Mouse (Mus musculus) adrenal gland, postnatal 14 days (tissue): Measurements from ENCODE around the gene Zwilch. TPM values are rescaled to one million over a fixed set of nuclear protein-coding genes. Genes with fewer than 3 reads are reported as not detected.
"Not testable (repeated sequence)": the region's sequence is repeated elsewhere in the genome, so short reads cannot be mapped to it uniquely, and the experiment has no call there.

ENCODE experiments used
- DNase-seq: peaks from one replicate; pipeline ENCODE4 v3.0.0; 2021; ENCODE audit warnings: mixed read lengths
- total RNA-seq: library from RNA; stranded (reverse); gene quantifications from 2 replicates; pipeline ENCODE4 v1.2.3, GENCODE M21; 2021

The Zwilch gene
- total RNA-seq, 1 experiment from 2014 or later: 7.0 TPM

DNA sequence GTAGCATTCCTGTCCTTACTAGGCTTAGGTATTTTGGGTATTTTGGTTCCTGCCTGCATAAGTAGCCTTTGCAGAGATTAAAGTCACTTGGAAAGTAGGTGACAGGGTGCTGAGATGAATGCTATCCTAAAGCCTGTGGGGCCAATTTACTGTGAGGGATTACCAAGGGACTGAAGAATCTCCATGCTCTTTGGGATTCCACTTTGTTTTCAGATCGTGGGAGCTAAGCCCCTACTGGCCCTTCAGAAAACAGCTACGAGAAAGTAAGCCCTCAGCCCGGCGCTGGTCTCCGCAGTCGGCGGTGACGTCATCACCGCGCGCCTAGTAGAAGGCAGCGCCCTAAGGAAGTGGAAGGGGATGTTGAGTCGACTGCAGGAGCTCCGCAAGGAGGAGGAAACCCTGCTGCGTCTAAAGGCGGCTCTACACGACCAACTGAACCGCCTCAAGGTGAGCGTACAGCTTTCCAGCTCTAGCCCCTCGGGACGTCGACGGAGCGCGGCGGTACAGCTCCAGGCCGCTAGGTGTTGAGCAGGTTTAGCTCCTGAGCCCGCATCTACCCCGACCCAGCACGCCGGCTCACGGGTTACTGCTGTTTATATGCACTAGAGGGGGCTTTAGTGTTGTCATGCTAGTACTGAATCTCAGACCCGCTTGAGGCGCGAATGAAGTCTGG, 6.2 kb upstream of the Zwilch start, which contains the start of gene Snapc5:
Snapc5 (plus strand) TSS at position 301 of the 673 bp plus-strand sequence.
- DNase-seq: peak; percentile 93

GRCm38 (mm10) chr9:64178610-64178973, 5.7 kb upstream of the Zwilch start:
- DNase-seq: no peak

DNA sequence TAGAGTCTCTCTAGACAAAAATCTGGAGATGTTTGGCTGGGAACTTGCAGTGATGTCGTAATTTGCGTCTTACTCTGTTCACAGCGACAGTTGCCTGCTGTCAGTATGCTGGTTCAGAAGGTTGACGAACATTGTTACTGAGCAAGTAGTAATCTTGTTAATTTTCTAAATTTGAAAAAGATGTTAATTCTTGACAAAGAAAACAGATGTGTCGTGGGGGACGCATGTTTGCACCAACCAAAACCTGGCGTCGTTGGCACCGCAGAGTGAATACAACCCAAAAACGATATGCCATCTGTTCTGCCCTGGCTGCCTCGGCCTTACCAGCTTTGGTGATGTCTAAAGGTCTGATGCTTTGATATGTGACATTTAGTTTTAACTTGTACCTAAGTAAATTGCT, 2.5 kb upstream of the Zwilch start:
- DNase-seq: no peak

GRCm38 (mm10) chr9:64174766-64175165, 1.9 kb upstream of the Zwilch start:
- DNase-seq: no peak

DNA sequence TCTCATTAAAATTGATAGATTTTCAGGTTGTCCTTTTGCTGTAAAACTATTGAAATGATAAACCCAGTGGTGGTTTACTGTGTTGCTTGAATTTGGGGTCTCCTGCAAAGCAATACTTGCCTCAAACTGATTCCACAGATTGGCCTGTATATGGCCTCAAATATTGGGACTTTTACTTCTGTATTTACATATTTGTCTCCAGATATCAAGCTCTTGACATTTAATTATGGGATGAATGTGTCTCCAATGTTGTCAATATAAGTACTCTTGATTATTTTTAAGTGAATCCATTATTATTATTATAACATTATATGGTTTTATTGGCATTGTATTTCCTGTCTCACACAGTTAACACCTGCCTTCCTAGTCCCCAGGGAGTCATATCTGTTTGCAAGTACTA, 1.4 kb upstream of the Zwilch start:
- no peak for DNase-seq

- no peak for DNase-seq
These were observed 839 bp upstream of the Zwilch start for GRCm38 (mm10) chr9:64173666-64174220.

- no peak for DNase-seq
These were observed 624 bp downstream of the Zwilch start for GRCm38 (mm10) chr9:64172145-64172815.

DNA sequence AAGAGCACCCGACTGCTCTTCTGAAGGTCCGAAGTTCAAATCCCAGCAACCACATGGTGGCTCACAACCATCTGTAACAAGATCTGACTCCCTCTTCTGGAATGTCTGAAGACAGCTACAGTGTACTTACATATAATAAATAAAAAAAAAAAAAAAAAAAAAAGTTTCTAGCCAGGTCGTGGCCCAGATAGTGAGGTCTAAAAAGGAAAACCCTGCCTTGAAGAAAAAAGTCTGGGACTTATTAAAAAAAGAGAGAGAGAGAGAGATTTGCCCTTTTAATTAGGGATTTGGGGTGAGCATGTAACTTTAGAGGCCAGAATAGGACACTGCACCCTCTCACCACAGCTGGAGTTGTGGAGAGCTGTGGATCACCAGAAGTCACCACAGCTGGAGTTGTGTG, 2.9 kb downstream of the Zwilch start:
- not testable (repeated sequence) for DNase-seq

DNA sequence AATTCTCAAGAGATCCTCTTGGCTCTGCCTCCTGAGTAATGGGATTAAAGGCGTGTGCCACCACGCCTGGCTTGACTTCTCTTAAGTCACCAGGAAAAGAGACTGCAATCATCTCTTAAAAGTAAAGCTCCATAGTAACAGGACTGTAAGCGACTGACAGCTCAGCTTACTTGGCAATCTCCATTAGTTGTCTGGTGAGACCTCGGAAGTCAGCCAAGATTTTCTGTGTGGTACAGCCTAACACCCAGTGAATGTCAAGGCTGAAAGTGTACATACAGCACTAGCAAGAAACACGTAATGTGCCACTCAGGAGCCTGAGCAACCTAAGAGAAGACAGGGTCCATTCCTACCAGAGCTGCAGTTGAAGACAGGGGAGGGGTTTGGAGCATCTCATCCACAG, 12.4 kb downstream of the Zwilch start:
- peak; percentile 63 for DNase-seq

GRCm38 (mm10) chr9:64156641-64157040, 16.3 kb downstream of the Zwilch start:
- no peak for DNase-seq

- DNase-seq: no peak
These were observed 33.0 kb downstream of the Zwilch start for GRCm38 (mm10) chr9:64139879-64140278.

DNA sequence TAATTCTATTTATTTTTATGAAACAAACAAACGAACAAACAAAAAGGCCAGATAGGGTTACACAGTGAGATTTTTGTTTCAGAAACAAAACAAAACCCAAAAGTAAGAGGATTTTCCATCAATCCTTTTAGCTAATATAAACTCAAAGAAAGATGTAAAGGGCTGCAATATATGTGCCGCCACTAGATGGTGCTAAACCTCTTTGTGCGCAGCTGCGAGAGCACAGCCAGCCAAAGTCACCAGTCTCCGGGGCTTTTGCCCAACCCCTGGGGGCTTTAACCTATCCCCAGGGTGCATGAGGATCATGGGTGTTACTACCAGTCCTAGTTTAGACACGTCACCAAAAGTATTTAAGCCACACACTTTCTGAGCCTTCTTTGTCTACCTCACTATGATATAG, 34.0 kb downstream of the Zwilch start:
- DNase-seq: peak; percentile 59

DNA sequence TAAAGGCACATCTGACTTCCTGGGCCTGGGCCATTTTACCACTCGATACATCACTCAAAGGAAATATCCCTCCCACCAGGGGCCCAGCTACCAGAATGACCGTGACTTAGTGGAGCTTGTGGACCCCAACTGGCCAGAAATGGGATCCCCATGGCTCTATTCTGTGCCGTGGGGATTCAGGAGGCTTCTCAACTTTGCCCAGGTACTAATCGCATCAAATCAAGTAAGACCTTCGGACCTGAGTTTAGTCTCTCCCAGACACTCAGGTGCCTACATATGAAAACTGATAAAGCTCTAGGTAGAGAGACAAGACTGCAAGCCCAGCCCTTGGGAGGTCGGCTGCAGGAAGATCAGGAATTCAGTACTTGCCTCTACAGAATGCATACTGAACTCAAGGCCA, 41.3 kb downstream of the Zwilch start:
- no peak for DNase-seq

GRCm38 (mm10) chr9:64126121-64126520, 46.8 kb downstream of the Zwilch start:
- no peak for DNase-seq

GRCm38 (mm10) chr9:64125307-64125706, 47.6 kb downstream of the Zwilch start:
- no peak for DNase-seq

- DNase-seq: peak; percentile 44
These were observed 48.1 kb downstream of the Zwilch start for GRCm38 (mm10) chr9:64124846-64125245.

DNA sequence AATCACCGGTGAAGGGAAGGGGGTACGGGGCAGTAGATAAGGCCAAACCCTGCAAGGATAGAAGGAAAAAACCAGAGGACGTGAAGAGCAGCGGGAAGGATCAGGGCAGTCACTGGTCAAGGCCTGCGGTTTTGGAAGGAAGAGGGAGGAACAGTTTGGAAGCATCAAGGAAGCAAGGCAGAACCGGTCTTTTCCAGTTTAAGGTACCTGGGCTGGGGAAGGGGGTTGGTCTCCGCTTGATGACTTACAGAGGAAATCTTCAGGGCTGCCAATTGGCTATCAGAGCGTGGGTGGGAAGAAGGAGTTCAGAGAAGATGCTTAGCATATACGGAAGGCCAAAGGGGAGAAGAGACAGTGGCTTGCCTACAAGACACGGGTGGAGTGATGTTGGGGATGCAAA, 50.3 kb downstream of the Zwilch start:
- DNase-seq: no peak

GRCm38 (mm10) chr9:64120584-64121277, 52.2 kb downstream of the Zwilch start:
- DNase-seq: peak; percentile 77

DNA sequence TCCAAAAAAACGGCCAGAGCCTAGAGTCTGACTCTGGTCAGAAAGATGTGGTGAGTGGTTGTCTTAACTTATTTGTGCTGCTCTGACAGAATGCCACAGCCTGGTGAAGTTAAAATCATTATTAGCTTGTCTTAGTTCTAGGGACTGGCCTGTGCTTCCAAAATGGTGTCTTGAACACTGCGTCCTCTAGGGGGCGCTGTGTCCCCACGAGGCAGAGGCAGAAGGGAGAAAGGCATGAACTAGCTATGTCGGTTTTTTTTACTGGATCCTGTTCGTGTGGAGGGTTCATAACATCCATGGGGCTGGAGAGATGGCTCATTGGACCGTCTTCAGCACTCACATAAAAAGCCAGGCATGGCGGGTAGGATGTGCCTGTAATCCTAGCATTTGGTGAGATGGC, 53.0 kb downstream of the Zwilch start:
- DNase-seq: peak; percentile 87

GRCm38 (mm10) chr9:64116876-64117275, 56.0 kb downstream of the Zwilch start, which contains the start of gene Lctl:
TSS of gene Lctl (plus strand) at chr9:64117147.
- DNase-seq: peak; percentile 83

DNA sequence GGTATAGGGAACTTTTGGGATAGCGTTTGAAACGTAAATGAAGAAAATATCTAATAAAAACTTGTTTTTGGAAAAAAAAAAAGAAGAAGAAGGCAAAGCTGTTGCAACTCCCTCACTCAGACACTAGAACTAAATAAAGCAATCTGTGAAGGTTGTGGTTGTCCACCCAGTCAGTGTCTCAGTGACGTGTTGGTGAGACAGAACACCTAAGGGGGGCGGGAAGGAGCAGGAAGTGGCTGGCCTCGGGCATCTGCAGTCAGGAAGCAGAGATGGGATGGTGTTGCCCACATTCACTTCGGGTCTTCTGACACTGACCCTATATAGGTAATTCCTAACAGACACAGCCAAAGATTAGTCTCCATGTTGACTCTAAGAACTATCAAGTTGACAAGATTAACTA, 57.1 kb downstream of the Zwilch start:
- DNase-seq: no peak

- DNase-seq: no peak
These were observed 58.3 kb downstream of the Zwilch start for GRCm38 (mm10) chr9:64114646-64115045.

- DNase-seq: peak; percentile 1
These were observed 62.4 kb downstream of the Zwilch start for GRCm38 (mm10) chr9:64110502-64110901.
